Mouse (Mus musculus): ENCODE measurements around the gene Gab1. TPM values are rescaled to one million over a fixed set of nuclear protein-coding genes. Genes with fewer than 3 reads are reported as not detected.

The Gab1 gene
- polyA plus RNA-seq, 1 experiment from 2014 or later, result 14.7 TPM

- H3K4me2 ChIP-seq (replicated peaks; ENCODE audit: low read depth, low read length), result no peak overlapping the region
- no peaks in the 10 kb centered on the region for H3K9me3 ChIP-seq (ENCODE audit: low read length)
- H3K4me3 ChIP-seq (ENCODE audit: low read length), result no peak overlapping the region
- H3K9ac ChIP-seq (replicated peaks; ENCODE audit: low read length), result no peak overlapping the region
- no peaks in the 10 kb centered on the region for H3K36me3 ChIP-seq (ENCODE audit: insufficient read depth, low read length)
- ATAC-seq (ENCODE audit: low FRiP score, low TSS enrichment), result no peak
- H3K27ac ChIP-seq (ENCODE audit: low read length), result no peak overlapping the region
- no peaks in the 10 kb centered on the region for H3K27me3 ChIP-seq (ENCODE audit: insufficient read depth, low read length)
- H3K4me1 ChIP-seq (ENCODE audit: insufficient read depth, low read length), result peaks cover 41% of the 10 kb centered on the region
- WGBS, result 87% methylated on average over 6 of the region's 6 CpGs
These were observed 4.8 kb downstream of the Gab1 start for GRCm38 (mm10) chr8:80875537-80875936.

GRCm38 (mm10) chr8:80873723-80874427, 6.4 kb downstream of the Gab1 start:
- Histone ChIP-seq H3K9me3 (ENCODE audit: low read length) (no peaks in the 10 kb centered on the region), H3K4me1 (ENCODE audit: insufficient read depth, low read length) (peaks cover 57% of the 10 kb centered on the region), H3K27me3 (ENCODE audit: insufficient read depth, low read length) (no peaks in the 10 kb centered on the region), H3K27ac (ENCODE audit: low read length) (peak overlapping the region; percentile 66), H3K4me3 (ENCODE audit: low read length) (no peak overlapping the region), H3K36me3 (ENCODE audit: insufficient read depth, low read length) (no peaks in the 10 kb centered on the region), H3K9ac (replicated peaks; ENCODE audit: low read length) (no peak overlapping the region), H3K4me2 (replicated peaks; ENCODE audit: low read depth, low read length) (no peak overlapping the region)
- peak; percentile 61 for ATAC-seq (ENCODE audit: low FRiP score, low TSS enrichment)
- 64% methylated on average over 10 of the region's 10 CpGs for WGBS

DNA sequence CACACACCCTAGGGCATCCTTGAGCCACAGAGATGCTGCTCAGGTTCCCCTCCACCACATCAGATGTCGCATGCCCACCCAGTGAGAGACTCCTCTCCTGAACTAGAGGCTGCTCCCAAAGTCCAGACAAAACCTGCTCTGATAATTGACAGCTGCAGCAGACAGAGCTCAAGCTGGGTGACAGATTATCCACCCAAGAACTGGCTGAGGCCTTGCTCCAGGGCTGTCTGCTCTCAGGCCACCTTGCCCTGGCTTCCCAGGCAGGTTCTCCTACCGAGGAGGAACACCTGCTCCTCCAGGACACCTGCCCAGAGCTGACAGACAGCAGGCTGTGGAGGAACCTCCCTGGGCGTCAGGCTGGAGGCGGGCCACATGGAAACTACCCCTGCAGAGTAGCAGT, 7.6 kb downstream of the Gab1 start:
- no peak overlapping the region; the same call in 1 of the 2 replicates for H3K9ac ChIP-seq (replicated peaks; ENCODE audit: low read length)
- H3K36me3 ChIP-seq (ENCODE audit: insufficient read depth, low read length), result no peaks in the 10 kb centered on the region
- ATAC-seq (ENCODE audit: low FRiP score, low TSS enrichment), result no peak
- H3K4me3 ChIP-seq (ENCODE audit: low read length), result no peak overlapping the region
- no peak overlapping the region for H3K4me2 ChIP-seq (replicated peaks; ENCODE audit: low read depth, low read length)
- peaks cover 60% of the 10 kb centered on the region for H3K4me1 ChIP-seq (ENCODE audit: insufficient read depth, low read length)
- H3K27me3 ChIP-seq (ENCODE audit: insufficient read depth, low read length), result no peaks in the 10 kb centered on the region
- 52% methylated on average over 4 of the region's 4 CpGs for WGBS
- H3K27ac ChIP-seq (ENCODE audit: low read length), result no peak overlapping the region
- H3K9me3 ChIP-seq (ENCODE audit: low read length), result no peaks in the 10 kb centered on the region

DNA sequence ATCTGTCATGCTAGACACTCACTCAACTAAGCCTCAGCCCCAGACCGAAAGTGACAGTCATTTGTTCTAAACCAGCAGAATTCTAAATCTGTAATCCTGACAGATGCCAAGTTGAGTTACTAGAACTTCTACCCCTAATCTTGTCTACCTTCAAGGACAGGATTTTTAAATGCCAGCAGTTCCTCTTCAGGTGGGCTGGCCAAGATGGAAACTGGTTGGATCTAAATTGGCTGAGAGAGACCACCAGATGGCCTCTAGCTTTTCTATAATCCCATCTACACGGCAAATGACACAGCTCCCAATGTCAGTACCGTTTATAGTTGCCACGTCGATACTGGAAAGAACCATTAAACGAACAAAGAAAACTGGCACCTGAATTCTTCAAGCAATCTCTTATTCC, 8.9 kb downstream of the Gab1 start:
- H3K4me2 ChIP-seq (replicated peaks; ENCODE audit: low read depth, low read length), result no peak overlapping the region
- H3K36me3 ChIP-seq (ENCODE audit: insufficient read depth, low read length), result no peaks in the 10 kb centered on the region
- H3K27ac ChIP-seq (ENCODE audit: low read length), result no peak overlapping the region
- 89% methylated on average over 6 of the region's 6 CpGs for WGBS
- no peaks in the 10 kb centered on the region for H3K9me3 ChIP-seq (ENCODE audit: low read length)
- peaks cover 56% of the 10 kb centered on the region for H3K4me1 ChIP-seq (ENCODE audit: insufficient read depth, low read length)
- no peak overlapping the region for H3K9ac ChIP-seq (replicated peaks; ENCODE audit: low read length)
- H3K4me3 ChIP-seq (ENCODE audit: low read length), result no peak overlapping the region
- no peak for ATAC-seq (ENCODE audit: low FRiP score, low TSS enrichment)
- no peaks in the 10 kb centered on the region for H3K27me3 ChIP-seq (ENCODE audit: insufficient read depth, low read length)

GRCm38 (mm10) chr8:80870535-80871204, 9.6 kb downstream of the Gab1 start:
- Histone ChIP-seq H3K36me3 (ENCODE audit: insufficient read depth, low read length) (no peaks in the 10 kb centered on the region), H3K27me3 (ENCODE audit: insufficient read depth, low read length) (no peaks in the 10 kb centered on the region), H3K9me3 (ENCODE audit: low read length) (no peaks in the 10 kb centered on the region), H3K4me2 (replicated peaks; ENCODE audit: low read depth, low read length) (no peak overlapping the region), H3K9ac (replicated peaks; ENCODE audit: low read length) (no peak overlapping the region), H3K4me1 (ENCODE audit: insufficient read depth, low read length) (peaks cover 56% of the 10 kb centered on the region), H3K27ac (ENCODE audit: low read length) (no peak overlapping the region), H3K4me3 (ENCODE audit: low read length) (no peak overlapping the region)
- ATAC-seq (ENCODE audit: low FRiP score, low TSS enrichment), result peak; percentile 68
- 57% methylated on average over 9 of the region's 9 CpGs for WGBS

GRCm38 (mm10) chr8:80869881-80870328, 10.4 kb downstream of the Gab1 start:
- no peak overlapping the region for H3K9ac ChIP-seq (replicated peaks; ENCODE audit: low read length)
- no peak overlapping the region for H3K4me3 ChIP-seq (ENCODE audit: low read length)
- peak overlapping the region; percentile 58; the same call in 1 of the 2 replicates for H3K27ac ChIP-seq (ENCODE audit: low read length)
- no peaks in the 10 kb centered on the region for H3K27me3 ChIP-seq (ENCODE audit: insufficient read depth, low read length)
- H3K4me1 ChIP-seq (ENCODE audit: insufficient read depth, low read length), result peaks cover 56% of the 10 kb centered on the region
- no peaks in the 10 kb centered on the region for H3K9me3 ChIP-seq (ENCODE audit: low read length)
- H3K36me3 ChIP-seq (ENCODE audit: insufficient read depth, low read length), result no peaks in the 10 kb centered on the region
- no peak for ATAC-seq (ENCODE audit: low FRiP score, low TSS enrichment)
- H3K4me2 ChIP-seq (replicated peaks; ENCODE audit: low read depth, low read length), result no peak overlapping the region
- WGBS, result 64% methylated on average over 11 of the region's 11 CpGs

DNA sequence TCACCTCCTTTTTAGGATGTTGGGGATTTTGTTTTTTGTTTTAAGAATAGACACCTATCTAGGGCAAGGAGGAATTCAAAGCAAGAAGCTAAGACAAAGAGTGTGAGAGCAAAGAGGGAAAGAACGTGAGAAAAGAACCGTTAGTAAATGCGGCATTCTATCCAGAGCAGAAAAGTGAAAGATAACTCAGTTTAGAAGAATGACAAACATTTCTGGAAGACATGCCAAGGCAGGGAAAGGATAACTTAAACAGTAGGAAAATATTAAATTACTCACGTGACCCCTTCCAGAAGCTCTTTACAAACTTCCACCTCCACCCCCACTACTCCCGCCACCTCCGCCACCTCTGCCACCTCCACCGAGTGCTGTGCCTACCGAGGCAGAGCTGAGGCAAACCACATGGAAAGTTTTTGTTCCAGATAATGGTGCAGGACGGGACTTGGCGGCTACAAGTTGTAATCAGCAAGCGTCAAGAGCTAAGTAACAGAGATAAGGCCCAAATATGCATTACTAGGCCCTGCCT, 11.5 kb downstream of the Gab1 start:
- no peaks in the 10 kb centered on the region for H3K9me3 ChIP-seq (ENCODE audit: low read length)
- peaks cover 52% of the 10 kb centered on the region for H3K4me1 ChIP-seq (ENCODE audit: insufficient read depth, low read length)
- H3K9ac ChIP-seq (replicated peaks; ENCODE audit: low read length), result no peak overlapping the region
- 54% methylated on average over 11 of the region's 11 CpGs for WGBS
- H3K4me3 ChIP-seq (ENCODE audit: low read length), result no peak overlapping the region
- 0 out of 2 replicates have a peak overlapping the region, but pooled peaks have one; percentile 58 for H3K27ac ChIP-seq (ENCODE audit: low read length)
- no peaks in the 10 kb centered on the region for H3K36me3 ChIP-seq (ENCODE audit: insufficient read depth, low read length)
- H3K27me3 ChIP-seq (ENCODE audit: insufficient read depth, low read length), result no peaks in the 10 kb centered on the region
- 0 out of 2 replicates have a peak overlapping the region, but pooled peaks have one; percentile 21 for H3K4me2 ChIP-seq (replicated peaks; ENCODE audit: low read depth, low read length)
- peak; percentile 46; the same call in 1 of the 2 replicates for ATAC-seq (ENCODE audit: low FRiP score, low TSS enrichment)

DNA sequence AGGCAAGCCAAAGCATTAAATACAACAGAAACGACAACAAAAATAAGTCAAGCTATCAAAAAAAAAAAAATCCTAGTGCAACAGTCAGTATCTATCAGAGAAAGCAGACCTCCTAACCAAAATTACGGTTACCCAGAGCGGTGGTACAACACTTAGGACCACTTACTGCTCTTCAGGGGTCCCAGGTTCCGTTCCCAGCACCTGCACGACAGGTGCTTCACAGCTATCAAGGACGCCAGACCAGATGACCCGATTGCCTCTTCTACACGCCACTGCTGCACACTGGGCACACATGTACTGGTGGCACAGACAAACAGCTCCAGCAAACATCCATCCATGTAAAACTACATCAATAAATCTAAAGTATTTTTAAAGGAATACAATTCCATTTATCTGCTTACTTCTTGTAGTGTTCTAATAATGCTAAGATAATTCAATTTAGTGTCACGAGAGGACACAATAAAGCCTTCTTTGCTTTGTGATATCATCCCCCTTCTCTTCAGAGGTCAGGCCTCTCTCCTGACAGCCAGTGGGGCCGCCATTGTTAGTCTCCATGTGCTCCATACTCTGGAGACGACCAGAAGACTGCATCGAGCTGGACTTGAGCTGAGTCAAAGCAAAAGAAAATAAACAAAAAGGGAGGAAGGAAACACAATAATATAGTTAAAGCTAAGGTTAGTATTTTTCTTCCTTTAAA, 12.2 kb downstream of the Gab1 start:
- H3K27ac ChIP-seq (ENCODE audit: low read length), result no peak overlapping the region
- no peak overlapping the region for H3K9ac ChIP-seq (replicated peaks; ENCODE audit: low read length)
- no peak for ATAC-seq (ENCODE audit: low FRiP score, low TSS enrichment)
- H3K27me3 ChIP-seq (ENCODE audit: insufficient read depth, low read length), result no peaks in the 10 kb centered on the region
- H3K36me3 ChIP-seq (ENCODE audit: insufficient read depth, low read length), result no peaks in the 10 kb centered on the region
- 83% methylated on average over 12 of the region's 12 CpGs for WGBS
- H3K4me1 ChIP-seq (ENCODE audit: insufficient read depth, low read length), result peaks cover 53% of the 10 kb centered on the region
- no peak overlapping the region for H3K4me3 ChIP-seq (ENCODE audit: low read length)
- no peaks in the 10 kb centered on the region for H3K9me3 ChIP-seq (ENCODE audit: low read length)
- no peak overlapping the region for H3K4me2 ChIP-seq (replicated peaks; ENCODE audit: low read depth, low read length)

DNA sequence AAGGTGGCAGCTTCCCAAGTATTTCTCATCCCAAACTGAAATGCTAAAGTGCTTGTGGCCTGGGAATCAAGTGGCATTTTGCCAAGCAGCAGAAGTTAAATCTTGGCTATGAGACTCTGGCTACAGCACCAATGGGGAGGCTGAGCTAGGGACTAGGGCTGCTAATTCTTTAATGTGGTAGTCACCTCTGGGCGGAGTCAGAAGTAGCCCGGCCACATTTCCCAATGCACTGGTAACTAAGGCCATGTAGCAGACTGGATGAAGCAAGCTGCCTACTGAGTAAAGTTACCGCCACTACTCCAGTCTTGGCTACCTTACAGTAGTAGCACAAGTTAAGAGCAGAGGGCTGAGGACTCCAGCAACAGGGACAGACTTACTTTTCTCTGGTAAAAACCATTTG, 12.7 kb downstream of the Gab1 start:
- 91% methylated on average over 3 of the region's 3 CpGs for WGBS
- no peak for ATAC-seq (ENCODE audit: low FRiP score, low TSS enrichment)
- Histone ChIP-seq H3K9ac (replicated peaks; ENCODE audit: low read length) (no peak overlapping the region), H3K27me3 (ENCODE audit: insufficient read depth, low read length) (no peaks in the 10 kb centered on the region), H3K36me3 (ENCODE audit: insufficient read depth, low read length) (no peaks in the 10 kb centered on the region), H3K27ac (ENCODE audit: low read length) (no peak overlapping the region), H3K4me1 (ENCODE audit: insufficient read depth, low read length) (peaks cover 50% of the 10 kb centered on the region), H3K9me3 (ENCODE audit: low read length) (no peaks in the 10 kb centered on the region), H3K4me2 (replicated peaks; ENCODE audit: low read depth, low read length) (no peak overlapping the region), H3K4me3 (ENCODE audit: low read length) (no peak overlapping the region)
